Mouse (Mus musculus): ENCODE data around the gene Ppp4r3b. TPM values are rescaled to one million over a fixed set of nuclear protein-coding genes. Genes with fewer than 3 reads are reported as not detected.
A peak's percentile ranks its signal among the peaks of the same experiment; 100 is the strongest.

The Ppp4r3b gene
- total RNA-seq (2021): 10 to 100 TPM; 40.5 to 42.3 TPM
- long read RNA-seq, experiment 1, full-length matches to known transcripts: 20 of 34 reads
- long read RNA-seq, experiment 1, partial matches to known transcripts: 2 of 34 reads
- long read RNA-seq, experiment 1, other reads (novel, unspliced or antisense): 12 of 34 reads
- long read RNA-seq, experiment 2, full-length matches to known transcripts: 11 of 17 reads
- long read RNA-seq, experiment 2, partial matches to known transcripts: 1 of 17 reads
- long read RNA-seq, experiment 2, other reads (novel, unspliced or antisense): 5 of 17 reads

DNA sequence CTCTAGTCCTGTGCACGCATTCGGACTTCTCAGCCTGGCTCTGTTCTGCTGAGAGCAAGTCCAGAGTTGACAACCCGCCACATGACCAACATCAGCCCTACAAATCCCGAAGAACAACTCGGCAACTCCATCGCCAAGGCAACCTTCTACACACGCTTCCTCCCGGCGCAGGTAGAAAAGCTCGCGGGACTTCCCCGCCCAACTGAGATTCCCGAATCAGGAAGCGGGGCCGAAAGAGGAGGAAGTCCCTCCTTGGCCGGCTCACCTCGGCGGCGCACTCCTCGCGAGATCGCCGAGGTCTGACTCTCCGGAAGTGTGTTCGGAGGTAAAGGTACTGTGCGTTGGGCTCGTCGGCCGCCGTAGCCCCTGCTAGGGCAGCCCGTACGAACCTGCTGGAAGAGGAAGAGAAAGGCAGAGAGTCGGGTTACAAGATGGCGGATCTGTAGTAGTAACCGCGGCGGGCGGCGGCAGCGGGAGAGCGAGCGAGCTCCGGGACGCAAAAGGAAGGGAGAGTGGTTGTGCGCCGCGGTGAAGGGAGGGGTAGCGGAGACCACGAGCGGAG, at the start of gene Ppp4r3b:
Gene Ppp4r3b, plus strand, starts transcription at position 328 of the 562 bp plus-strand sequence.
- DNase-seq (ENCODE audit: low spot score in 2 of 2): peak; percentile 84 to 95

DNA sequence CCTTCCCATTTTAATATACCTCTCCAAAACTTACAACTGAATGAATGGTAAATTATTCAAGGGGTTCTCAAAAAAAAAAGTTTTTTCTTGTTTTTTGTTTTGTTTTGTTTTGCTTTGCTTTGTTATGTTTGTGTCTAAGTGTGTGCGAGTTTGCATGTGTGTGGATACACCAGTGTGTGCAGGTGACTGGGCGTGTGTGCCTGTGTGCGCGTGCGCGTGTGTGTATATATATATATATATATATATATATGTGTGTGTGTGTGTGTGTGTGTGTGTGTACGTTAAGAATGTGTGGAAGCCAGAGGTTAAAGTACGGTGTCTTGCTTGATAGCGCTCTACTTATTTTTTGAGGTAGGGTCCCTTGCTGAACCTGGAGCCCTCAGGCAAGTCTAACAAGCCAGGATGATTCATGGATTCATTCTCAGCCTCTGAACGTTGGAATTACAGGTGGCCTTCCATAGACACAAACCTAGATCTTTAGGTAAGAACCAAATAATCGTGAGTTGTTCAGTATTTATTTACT, 42.8 kb upstream of the Ppp4r3b start:
- no peak for DNase-seq (ENCODE audit: low spot score in 2 of 2)

DNA sequence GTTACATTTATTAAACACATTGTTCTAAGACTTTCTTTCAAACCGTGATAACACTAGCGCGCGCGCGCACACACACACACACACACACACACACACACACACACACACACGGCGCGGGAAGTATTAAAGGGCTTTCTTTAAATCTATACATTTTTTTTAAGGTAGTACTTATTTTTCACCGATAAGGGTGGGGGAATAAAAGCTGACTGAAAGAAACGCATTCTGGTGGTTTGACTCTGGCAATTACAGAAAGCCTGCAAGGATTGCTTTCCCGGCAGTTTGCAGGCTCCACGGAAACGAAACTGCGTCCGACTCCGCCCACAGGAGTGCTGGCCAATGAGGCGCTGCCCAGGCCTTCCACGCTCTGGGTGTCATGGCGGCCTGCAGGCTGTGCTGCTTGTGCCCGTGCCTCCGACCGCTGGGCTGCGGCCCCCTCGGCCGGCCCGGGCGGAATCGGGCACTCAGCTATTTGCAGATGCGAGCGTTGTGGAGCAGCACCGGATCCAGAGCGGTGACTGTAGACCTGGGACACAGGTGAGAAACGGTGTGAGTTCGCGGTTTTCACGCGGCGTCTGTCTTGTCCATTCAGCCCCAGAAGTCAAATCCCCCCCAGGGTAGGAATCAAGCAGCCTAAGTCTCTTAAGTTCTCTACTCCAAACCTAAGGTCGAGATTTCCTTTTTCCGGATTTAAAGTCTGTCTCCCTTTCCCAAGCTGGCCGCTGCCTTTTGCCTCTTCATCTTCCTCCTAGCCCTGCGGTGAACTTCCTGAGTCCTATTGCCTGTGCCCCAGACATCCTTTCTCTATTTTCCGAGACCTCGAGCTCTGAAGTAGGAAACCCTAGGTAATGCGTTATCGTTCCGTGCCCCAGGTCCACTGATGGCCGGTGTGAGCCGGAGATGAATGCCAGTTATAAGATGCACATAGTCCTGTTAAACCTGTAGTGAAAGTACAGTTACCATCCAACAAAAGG, 42.0 kb upstream of the Ppp4r3b start, which contains the start of gene Pnpt1:
Gene Pnpt1, plus strand, starts transcription at position 360 of the 971 bp plus-strand sequence.
- DNase-seq (ENCODE audit: low spot score in 2 of 2): peak; percentile 80 to 91

DNA sequence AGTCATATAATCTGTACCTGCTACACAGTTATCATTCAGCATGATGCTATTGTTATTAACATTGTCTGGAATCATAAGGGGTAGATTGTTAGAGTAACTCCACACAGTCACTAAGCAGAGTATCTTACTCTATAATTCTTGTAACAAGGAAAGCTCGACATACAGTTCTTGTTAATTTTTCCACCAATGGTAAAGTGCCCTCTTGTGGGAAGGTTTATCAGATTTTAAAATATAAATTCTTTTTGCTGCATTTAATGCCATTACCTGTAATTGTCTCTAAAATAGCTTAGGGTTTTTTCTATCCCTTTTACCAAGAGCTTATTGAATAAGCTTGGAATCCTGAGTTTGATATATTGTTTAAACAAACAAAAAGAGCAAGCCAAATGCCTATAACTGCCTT, 32.0 kb upstream of the Ppp4r3b start:
- no peak for DNase-seq (ENCODE audit: low spot score in 2 of 2)

DNA sequence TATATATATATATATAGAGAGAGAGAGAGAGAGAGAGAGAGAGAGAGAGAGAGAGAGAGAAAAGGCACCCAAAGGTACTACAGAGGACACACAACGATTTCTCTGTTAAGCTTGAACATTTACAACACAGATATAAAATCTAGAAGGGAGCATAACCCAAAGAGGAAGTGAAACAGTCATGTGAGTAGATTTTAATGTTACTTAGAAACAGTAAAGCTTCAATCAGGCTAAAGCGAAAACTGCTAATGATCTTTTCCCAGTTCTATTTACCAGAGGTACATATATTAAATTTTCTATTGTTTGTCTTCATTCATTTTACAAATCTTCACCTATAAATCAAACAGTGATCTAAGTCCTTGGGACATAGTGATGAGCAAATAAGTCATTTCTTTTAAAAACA, 23.8 kb upstream of the Ppp4r3b start:
- no peak for DNase-seq (ENCODE audit: low spot score in 2 of 2)

DNA sequence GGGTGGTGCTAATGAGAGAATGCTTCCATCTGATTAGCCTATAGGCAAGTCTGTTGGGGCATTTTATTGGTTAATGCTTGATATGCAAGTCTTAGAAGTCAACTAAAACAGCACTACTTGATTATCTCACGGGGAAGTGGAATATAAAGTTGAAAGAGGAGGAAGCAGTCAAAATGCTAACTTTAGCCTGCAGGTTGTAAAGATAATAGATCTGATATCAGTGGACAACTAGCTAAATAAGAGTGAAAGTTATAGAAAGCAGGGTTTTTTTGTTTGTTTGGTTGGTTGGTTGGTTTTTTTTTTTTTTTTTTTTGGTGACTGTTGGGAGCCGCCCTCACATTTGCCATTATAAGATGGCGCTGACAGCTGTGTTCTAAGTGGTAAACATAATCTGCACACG, 9.1 kb upstream of the Ppp4r3b start:
- no peak for DNase-seq (ENCODE audit: low spot score in 2 of 2)

DNA sequence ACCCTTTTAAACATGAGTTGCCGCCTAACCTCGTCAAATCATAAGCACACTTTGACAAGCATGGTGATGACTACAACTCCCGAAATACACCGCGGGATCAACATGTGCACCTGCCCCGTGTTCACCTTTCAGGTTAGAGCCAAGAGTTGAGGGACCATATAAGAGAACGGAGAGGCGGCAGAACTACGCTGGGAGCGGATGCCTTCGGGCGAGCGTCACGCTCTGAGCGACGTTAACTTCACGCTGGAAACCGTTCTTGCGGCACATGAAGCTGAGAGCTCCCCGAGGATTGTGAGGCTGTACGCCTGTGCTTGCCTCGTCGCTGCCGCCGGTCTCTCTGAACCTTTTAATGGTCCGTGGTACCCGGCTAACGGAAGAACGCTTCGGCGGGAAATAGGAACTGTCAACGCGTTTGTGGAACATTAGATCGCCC, 715 bp upstream of the Ppp4r3b start:
- DNase-seq (ENCODE audit: low spot score in 2 of 2): peak; percentile 15

DNA sequence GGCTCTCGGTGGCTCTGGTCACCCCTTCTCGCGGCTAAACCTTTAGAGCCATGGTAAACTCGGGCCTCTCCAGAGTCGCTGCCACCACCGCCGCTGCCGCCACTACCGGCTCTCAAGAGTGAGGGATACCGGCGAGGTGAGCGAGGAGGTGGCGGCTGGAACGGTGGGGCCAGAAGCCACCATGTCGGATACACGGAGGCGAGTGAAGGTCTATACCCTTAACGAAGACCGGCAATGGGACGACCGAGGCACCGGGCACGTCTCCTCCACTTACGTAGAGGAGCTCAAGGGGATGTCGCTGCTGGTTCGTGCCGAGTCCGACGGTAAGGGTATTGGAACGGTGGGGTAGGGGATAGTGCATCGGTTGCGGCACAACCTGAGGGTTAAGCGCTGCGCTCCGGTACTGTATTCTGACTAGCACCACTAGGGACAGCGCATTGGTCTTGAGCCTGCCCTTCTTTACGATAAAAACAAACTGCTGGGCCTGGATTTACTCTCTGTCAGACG, 488 bp downstream of the Ppp4r3b start:
- peak; percentile 20 to 52 for DNase-seq (ENCODE audit: low spot score in 2 of 2)

DNA sequence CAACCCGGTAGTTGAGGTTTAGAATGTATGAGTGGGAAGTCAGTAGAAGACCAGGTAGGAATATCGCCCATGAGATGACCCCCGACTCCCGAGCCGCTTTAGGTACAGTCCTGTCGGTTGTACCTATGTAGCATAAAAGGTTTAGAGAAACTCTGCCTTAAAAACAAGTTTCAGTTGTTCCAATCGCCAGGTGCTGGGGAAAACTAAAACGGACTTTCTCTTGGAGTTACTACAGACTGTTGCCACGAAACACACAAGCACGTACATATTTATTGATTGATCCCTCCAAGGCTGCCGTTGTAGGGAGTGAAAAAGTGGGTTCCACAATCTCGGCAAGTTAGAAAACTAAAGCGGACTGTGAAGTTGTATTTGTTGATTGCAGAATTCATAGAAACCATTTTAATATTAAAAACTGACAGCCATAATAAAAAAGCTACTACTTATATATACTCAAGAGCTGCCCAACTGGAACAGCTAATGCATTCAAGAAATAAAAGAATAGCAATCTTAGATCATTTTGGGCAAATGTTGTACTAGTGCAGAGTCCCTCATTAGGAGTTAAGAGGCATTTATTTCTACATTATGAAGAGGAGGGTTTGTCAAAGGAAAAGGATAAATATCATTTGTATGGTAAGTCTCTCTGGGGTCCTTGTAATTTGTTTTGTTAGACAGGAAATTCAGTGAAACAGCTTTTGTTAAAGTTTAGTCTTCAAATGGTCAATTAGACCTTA, 1.2 kb downstream of the Ppp4r3b start:
- DNase-seq (ENCODE audit: low spot score in 2 of 2): no peak

DNA sequence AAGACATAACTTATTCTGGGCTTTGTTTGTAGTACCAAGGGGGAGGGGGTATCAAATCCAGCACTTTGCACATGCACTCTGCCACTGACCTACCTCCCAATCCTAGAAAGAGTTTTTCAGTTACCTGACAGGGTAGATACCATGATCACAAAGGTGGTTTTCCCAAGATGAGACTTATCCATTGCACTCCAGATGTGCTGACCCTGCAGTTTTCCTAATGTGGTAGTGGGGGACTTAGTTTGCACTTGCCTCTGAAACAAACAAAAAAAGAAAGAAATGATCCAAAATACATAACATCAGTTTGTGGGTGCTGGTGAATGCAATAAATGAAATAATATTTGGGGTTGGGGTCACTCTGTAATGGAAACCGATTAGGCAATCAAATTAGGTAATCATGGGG, 6.6 kb downstream of the Ppp4r3b start:
- DNase-seq (ENCODE audit: low spot score in 2 of 2): no peak

DNA sequence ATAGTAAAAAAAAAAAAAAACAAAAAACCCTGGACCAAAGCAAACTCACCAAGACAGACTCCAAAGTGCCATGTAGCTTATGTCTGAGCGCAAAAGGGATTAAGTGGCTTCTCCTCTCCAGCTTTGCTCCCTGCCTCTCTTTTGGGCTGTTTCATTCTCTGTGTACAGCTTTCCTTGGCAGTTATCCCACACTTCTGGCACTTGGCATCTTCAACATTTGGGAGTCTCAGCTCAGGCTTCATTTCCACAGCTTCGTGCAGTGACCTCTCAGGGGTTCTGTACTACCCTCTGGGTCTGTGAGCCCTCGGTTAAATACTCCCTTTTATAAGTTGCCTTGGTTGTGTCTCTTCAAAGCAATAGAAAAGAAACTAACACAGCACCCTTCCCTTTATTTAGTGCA, 8.0 kb downstream of the Ppp4r3b start:
- DNase-seq (ENCODE audit: low spot score in 2 of 2): peak in 1 of 2 experiments; percentile 14

DNA sequence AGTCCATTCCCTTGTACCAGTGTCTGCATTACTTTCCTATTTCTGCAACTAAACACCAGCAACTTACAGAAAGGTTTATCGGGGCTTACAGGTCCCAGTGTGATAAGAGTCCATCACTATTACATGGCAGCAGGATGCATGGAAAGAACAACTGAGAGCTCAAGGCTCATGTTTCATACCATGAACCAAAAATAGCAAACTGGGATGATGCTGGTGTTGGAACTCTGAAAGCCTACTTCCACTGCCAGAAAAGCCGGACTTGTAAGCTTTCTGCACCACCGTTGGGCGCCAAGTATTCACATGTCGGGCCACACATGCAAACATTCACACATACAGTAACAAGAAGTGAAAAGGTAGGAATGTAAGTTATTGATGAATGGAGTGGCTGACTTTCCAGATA, 9.1 kb downstream of the Ppp4r3b start:
- DNase-seq (ENCODE audit: low spot score in 2 of 2): no peak

DNA sequence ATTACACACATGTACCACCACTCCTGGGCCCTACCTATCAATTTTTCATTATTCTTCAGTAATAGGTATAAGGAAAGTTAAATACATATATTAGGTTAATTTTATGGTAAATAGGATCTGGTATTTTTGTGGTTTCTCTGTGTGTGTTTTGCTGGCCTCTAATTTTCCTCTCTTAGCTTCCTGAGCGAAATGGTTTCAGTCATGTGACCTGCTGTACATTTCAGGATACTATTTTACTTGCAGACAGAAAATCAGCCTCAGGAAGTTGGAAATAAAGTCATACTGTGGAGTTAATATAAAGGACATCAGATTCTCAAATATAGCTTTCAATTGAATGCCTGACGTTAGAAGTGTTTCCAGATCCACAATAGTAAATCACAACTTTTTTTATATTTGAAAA, 16.3 kb downstream of the Ppp4r3b start:
- no peak for DNase-seq (ENCODE audit: low spot score in 2 of 2)

DNA sequence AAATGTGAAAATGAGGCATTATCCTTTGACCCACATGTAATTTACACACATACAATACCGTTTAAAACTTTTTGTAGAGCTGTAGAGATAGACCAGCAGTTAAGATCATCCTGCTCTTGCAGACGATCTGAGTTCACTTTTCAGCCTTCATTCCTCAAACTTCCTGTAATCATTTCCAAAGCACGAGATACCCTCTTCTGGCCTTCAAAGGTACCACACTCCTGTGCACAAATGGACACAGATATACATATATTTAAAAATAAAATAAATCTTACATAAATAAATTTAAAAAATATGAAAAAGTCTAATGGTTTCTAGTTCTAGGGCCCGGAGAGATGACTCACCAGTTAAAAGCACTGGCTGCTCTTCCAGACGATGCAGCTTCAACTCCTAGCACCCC, 31.0 kb downstream of the Ppp4r3b start:
- DNase-seq (ENCODE audit: low spot score in 2 of 2): no peak

DNA sequence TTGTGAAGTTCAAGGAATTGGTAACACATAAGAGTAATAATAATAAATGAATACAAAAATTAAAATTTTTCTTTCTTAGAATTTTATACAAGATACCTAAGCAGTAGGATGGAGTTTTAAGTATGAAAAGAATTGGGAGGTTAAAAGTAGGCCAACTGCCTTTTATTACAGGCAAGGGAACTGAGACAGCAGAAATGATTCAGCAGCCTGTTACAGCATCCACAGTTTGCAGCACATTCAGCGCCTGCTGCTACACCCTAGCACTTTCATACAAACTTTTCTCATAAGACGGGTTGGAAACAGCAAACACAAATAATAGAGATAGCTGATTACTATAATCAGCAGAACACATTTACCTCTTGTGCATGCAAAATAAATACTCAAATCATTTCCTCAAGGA, 37.1 kb downstream of the Ppp4r3b start:
- DNase-seq (ENCODE audit: low spot score in 2 of 2): no peak

DNA sequence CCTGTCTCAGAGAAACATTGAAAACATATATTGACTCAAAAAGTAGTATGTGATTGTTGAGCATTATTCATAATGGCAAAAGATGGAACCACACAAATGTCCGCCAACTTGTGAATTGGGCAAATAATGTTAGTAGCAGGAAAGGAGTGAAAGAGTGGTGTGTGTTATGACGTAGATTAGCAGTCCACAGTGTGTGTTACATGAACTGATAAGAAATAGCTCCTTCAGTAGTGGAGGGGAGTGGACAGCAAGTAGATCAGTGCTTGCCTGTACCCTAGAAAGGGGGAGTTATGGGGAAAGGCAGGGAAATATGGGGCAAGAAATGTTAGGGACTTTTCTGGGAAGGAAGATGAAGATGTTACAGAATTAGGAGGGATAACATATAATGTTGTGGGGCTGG, 43.5 kb downstream of the Ppp4r3b start:
- DNase-seq (ENCODE audit: low spot score in 2 of 2): no peak

DNA sequence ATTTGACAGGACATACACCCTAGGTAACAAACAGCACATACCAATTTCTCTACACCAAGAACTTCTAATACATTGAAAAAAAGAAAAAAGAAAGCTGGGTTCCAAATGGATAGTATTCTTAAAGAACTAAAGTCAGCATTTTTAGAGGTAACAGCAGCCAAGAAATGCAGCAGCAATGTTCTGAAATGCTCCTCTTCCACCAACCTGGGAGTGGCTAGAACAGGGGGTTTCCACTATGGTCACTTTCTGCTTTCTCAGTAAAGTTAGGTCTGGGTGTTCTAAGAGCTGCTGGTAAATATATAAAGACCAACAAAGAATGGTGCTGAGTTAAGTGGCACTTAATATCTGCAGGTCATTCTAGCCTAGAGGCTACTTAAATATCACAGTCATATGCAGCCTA, 46.4 kb downstream of the Ppp4r3b start:
- DNase-seq (ENCODE audit: low spot score in 2 of 2): no peak

DNA sequence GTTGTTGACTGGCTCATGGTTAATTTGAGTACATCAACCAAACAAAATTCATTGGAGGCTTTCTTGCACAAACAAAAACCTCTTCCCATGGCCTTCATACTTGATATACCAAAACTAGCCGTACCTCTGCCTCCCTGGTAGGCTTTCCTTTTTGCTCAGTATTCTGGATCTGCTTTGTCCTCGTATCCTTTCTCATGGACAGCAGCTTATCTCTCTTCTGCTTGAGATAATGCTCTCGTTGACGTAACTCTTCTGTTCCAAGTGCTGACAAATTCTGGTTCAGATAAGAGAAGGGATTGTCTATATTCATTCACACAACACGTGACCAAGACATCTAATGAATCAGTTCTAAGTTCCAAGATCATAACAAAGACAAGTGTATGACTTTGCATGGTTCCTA, 49.6 kb downstream of the Ppp4r3b start:
- DNase-seq (ENCODE audit: low spot score in 2 of 2): no peak

DNA sequence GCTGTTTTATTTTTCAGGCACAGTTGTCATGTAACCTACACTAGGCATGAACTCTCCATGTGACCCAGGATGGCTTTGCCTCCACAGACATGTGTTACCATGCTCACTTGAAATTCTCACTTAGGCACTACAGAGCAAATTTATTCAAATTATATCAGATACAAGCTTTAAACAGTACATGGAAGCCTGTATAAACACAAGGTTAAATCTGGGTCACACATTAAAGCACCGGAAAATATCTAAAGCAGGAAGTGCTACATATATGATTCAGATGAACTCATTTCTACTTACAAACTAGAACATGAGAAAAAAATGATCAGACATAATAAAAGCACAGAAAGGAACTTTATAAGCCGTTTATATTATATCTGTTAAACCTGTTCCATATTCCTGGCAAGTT, 52.1 kb downstream of the Ppp4r3b start:
- DNase-seq (ENCODE audit: low spot score in 2 of 2): no peak

DNA sequence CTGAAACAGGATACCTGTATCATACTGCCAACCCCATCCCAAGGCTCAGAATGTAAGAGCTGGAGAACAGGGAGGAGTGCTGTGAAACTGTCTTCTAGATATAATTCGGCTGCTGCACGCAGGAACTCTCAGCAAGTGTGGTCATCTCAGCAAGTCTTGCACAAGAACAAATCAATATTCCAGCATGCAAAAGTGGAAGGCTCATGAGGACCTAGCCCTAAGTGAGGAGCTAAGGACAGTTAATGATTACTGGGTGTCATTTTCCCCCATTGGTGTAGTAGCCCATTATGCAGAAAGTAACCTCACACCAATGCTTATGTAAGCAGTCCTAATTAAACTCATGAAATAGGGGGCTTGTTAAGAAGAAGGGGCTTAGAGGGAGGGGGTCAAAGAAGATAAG, 56.3 kb downstream of the Ppp4r3b start:
- no peak for DNase-seq (ENCODE audit: low spot score in 2 of 2)

DNA sequence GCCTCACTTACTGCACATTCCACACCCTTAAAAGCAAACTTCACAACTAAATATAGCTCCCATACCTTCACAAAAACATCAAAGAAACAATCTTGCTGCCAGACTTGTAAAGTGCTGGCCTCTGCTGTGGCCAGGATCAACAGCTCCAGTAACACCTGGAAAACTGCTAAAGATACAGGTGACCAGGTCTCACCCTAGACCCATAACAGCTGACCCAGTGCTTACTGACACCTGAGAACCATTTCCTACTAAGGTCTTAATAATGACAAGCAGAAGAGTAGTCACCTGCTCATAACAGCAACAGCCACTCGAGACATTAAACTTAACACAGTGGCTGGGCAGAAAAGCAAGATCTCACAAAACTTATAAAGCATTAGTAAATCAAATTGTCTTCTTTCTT, 60.9 kb downstream of the Ppp4r3b start:
- no peak for DNase-seq (ENCODE audit: low spot score in 2 of 2)

Measured in gastrocnemius, postnatal 4 days (tissue).